Mouse (Mus musculus): ENCODE data around the gene Kcnd3. TPM values are rescaled to one million over a fixed set of nuclear protein-coding genes. Genes with fewer than 3 reads are reported as not detected.
A peak's percentile ranks its signal among the peaks of the same experiment; 100 is the strongest.

Kcnd3 gene
- polyA plus RNA-seq, 1 experiment, result 42.2 TPM

- peak overlapping the region; percentile 66; the same call in 1 of the 2 replicates for H3K4me3 ChIP-seq (ENCODE audit: insufficient read depth, low read depth, low read length)
- H3K27ac ChIP-seq (ENCODE audit: insufficient read depth, low read depth, low read length), result peak overlapping the region; percentile 59
- WGBS, result 32% methylated on average over 4 of the region's 4 CpGs
- H3K4me1 ChIP-seq (ENCODE audit: control insufficient read depth, insufficient read depth, low read length), result peaks cover 14% of the 10 kb centered on the region
- TF ChIP-seq CTCF (IDR thresholded peaks at IDR 0.05; ENCODE audit: insufficient read depth, low read depth, low read length) (no peak), POLR2A (IDR thresholded peaks at IDR 0.05; ENCODE audit: insufficient read depth, low read depth, low read length) (no peak)
These were observed 254.4 kb downstream of the Kcnd3 start for GRCm38 (mm10) chr3:105706366-105707020.

DNA sequence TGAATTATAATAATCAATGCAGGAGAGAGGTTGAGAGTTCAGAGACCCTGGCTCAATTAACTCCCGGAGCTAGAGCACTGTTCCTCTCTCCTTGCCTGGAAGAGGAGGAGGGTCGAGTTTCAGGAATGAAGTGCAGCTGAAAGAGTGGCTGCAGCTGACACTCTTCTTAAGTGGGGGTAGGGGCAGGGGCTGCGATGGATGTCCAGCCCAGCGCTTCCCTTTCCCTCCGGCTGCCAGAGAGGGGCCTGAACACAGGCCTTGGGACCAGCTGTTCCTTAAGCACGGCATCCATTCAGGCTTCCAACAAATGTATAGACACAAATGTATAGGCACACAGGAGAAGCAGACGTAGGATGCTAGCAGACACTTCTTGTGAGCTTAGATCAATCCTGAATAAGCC, 255.5 kb downstream of the Kcnd3 start:
- Histone ChIP-seq H3K4me3 (ENCODE audit: insufficient read depth, low read depth, low read length) (no peak overlapping the region; the same call in 1 of the 2 replicates), H3K4me1 (ENCODE audit: control insufficient read depth, insufficient read depth, low read length) (peaks cover 18% of the 10 kb centered on the region), H3K27ac (ENCODE audit: insufficient read depth, low read depth, low read length) (no peak overlapping the region)
- WGBS, result 58% methylated on average over 7 of the region's 7 CpGs
- TF ChIP-seq CTCF (IDR thresholded peaks at IDR 0.05; ENCODE audit: insufficient read depth, low read depth, low read length) (no peak), POLR2A (IDR thresholded peaks at IDR 0.05; ENCODE audit: insufficient read depth, low read depth, low read length) (no peak)

GRCm38 (mm10) chr3:105710246-105710645, 258.1 kb downstream of the Kcnd3 start:
- TF ChIP-seq CTCF (IDR thresholded peaks at IDR 0.05; ENCODE audit: insufficient read depth, low read depth, low read length) (no peak), POLR2A (IDR thresholded peaks at IDR 0.05; ENCODE audit: insufficient read depth, low read depth, low read length) (no peak)
- 42% methylated on average over 6 of the region's 6 CpGs for WGBS
- Histone ChIP-seq H3K4me3 (ENCODE audit: insufficient read depth, low read depth, low read length) (no peak overlapping the region), H3K27ac (ENCODE audit: insufficient read depth, low read depth, low read length) (peak overlapping the region; percentile 16; the same call in 1 of the 2 replicates), H3K4me1 (ENCODE audit: control insufficient read depth, insufficient read depth, low read length) (peaks cover 25% of the 10 kb centered on the region)

- peaks cover 29% of the 10 kb centered on the region for H3K4me1 ChIP-seq (ENCODE audit: control insufficient read depth, insufficient read depth, low read length)
- no peak overlapping the region for H3K27ac ChIP-seq (ENCODE audit: insufficient read depth, low read depth, low read length)
- WGBS, result 68% methylated on average over 7 of the region's 7 CpGs
- TF ChIP-seq POLR2A (IDR thresholded peaks at IDR 0.05; ENCODE audit: insufficient read depth, low read depth, low read length) (no peak), CTCF (IDR thresholded peaks at IDR 0.05; ENCODE audit: insufficient read depth, low read depth, low read length) (no peak)
- no peak overlapping the region for H3K4me3 ChIP-seq (ENCODE audit: insufficient read depth, low read depth, low read length)
These were observed 259.6 kb downstream of the Kcnd3 start for GRCm38 (mm10) chr3:105711741-105712140.

DNA sequence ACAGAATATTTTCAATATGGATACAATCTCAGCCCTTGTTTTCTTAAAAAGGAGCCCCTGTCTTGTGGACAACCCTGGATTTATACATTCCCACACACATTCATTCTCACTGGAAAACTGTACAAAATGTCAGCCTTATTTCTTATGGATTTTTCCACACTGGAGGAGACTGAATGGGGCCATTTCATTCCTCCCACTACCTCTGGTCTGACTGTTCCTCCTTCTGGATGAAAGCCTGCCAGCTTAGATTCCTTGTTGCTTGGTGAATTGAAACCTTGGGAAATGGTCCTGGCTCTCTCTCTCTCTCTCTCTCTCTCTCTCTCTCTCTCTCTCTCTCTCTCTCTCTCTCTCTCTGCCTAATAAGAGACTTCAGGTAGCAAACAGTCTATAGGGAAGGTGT, 260.7 kb downstream of the Kcnd3 start:
- TF ChIP-seq CTCF (IDR thresholded peaks at IDR 0.05; ENCODE audit: insufficient read depth, low read depth, low read length) (no peak), POLR2A (IDR thresholded peaks at IDR 0.05; ENCODE audit: insufficient read depth, low read depth, low read length) (no peak)
- Histone ChIP-seq H3K4me1 (ENCODE audit: control insufficient read depth, insufficient read depth, low read length) (peaks cover 28% of the 10 kb centered on the region), H3K4me3 (ENCODE audit: insufficient read depth, low read depth, low read length) (no peak overlapping the region), H3K27ac (ENCODE audit: insufficient read depth, low read depth, low read length) (no peak overlapping the region)

DNA sequence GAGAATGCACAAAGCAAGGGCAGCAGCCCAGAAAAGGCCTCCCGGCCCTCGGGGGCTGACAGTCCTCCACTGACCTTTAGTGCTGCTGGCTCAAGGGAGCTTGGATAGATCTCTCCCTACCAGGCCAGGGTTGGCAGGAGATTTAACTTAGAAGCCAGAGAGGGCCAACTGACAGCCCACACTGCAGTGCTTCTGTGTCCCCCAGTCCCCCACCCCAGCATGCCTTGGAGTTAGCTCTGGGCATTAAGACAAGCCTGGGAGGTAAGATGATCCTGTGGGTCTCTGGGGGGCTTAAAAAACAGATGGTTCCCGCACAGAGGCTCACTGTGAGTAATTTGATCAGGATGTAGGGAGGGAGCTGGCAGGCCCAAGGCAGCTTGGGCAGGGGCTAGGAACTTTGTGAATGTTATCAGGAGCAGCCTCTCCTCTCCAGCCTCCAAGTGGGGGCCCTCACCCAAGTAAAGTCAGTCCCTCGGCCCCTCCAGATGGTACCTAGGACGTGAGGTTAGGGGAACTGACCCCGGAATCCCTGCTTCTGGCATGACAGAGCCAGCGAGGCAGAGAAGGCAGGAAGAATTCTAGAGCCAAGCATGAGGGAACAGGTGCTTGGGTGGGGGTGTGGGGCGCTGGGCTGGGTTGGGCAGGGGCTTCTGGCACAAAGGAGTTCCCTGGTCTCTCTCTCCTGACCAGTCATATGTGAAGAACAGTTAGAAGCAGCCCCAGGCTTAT, 262.1 kb downstream of the Kcnd3 start:
- H3K4me3 ChIP-seq (ENCODE audit: insufficient read depth, low read depth, low read length), result no peak overlapping the region
- H3K4me1 ChIP-seq (ENCODE audit: control insufficient read depth, insufficient read depth, low read length), result peaks cover 37% of the 10 kb centered on the region
- H3K27ac ChIP-seq (ENCODE audit: insufficient read depth, low read depth, low read length), result 0 out of 2 replicates have a peak overlapping the region, but pooled peaks have one; percentile 13
- WGBS, result 42% methylated on average over 8 of the region's 8 CpGs
- TF ChIP-seq POLR2A (IDR thresholded peaks at IDR 0.05; ENCODE audit: insufficient read depth, low read depth, low read length) (no peak), CTCF (IDR thresholded peaks at IDR 0.05; ENCODE audit: insufficient read depth, low read depth, low read length) (no peak)

GRCm38 (mm10) chr3:105714820-105715167, 262.7 kb downstream of the Kcnd3 start:
- Histone ChIP-seq H3K4me1 (ENCODE audit: control insufficient read depth, insufficient read depth, low read length) (peaks cover 37% of the 10 kb centered on the region), H3K4me3 (ENCODE audit: insufficient read depth, low read depth, low read length) (no peak overlapping the region), H3K27ac (ENCODE audit: insufficient read depth, low read depth, low read length) (no peak overlapping the region)

DNA sequence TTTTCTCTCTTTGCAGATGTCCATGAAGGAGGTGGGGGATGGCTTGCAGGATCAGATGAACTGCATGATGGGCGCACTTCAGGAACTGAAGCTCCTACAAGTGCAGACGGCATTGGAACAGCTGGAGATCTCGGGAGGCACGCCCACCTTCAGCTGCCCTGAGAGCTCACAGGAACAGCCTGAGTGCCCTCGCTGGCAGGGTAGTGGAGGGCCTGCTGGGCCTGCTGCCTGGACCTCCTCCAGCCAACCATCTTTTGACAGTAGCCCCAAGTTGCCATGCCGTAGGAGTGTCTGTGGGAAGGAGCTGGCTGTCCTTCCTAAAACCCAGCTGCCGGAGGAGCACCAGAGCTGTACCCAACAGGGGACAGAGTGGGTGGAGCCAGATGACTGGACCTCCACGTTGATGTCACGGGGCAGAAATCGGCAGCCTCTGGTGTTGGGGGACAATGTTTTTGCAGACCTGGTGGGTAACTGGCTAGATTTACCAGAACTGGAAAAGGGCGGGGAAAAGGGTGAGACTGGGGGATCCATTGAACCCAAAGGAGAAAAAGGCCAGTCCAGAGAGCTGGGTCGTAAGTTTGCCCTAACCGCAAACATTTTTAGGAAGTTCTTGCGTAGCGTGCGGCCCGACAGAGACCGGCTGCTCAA, 264.3 kb downstream of the Kcnd3 start:
- WGBS, result 71% methylated on average over 18 of the region's 18 CpGs
- no peak for TF ChIP-seq POLR2A (IDR thresholded peaks at IDR 0.05; ENCODE audit: insufficient read depth, low read depth, low read length)
- TF ChIP-seq CTCF (IDR thresholded peaks at IDR 0.05; ENCODE audit: insufficient read depth, low read depth, low read length), result no peak
- H3K27ac ChIP-seq (ENCODE audit: insufficient read depth, low read depth, low read length), result no peak overlapping the region
- H3K4me1 ChIP-seq (ENCODE audit: control insufficient read depth, insufficient read depth, low read length), result peaks cover 35% of the 10 kb centered on the region
- H3K4me3 ChIP-seq (ENCODE audit: insufficient read depth, low read depth, low read length), result no peak overlapping the region

More at GRCm38 (mm10) chr3:105714820-105715167, 262.7 kb downstream of the Kcnd3 start:
- TF ChIP-seq CTCF (IDR thresholded peaks at IDR 0.05; ENCODE audit: insufficient read depth, low read depth, low read length) (no peak), POLR2A (IDR thresholded peaks at IDR 0.05; ENCODE audit: insufficient read depth, low read depth, low read length) (no peak)

All from olfactory bulb, adult 2 months (tissue).